Mouse (Mus musculus) ES-E14 (cell line): ENCODE data around the gene Rnasek. TPM values are rescaled to one million over a fixed set of nuclear protein-coding genes. Genes with fewer than 3 reads are reported as not detected.

Source experiments
- DNase-seq: peaks from one replicate; pipeline ENCODE4 v3.0.0-alpha.2; 2013; ENCODE audit warnings: low read depth, low spot score
- H3K27ac ChIP-seq: 2 replicates; pipeline ENCODE4 v1.5.1; 2012; ENCODE audit warnings: low read depth, mild to moderate bottlenecking, low read length, moderate library complexity, mixed read lengths; ENCODE audit not compliant: poor library complexity, insufficient read depth, severe bottlenecking
- H3K36me3 ChIP-seq: 2 replicates; pipeline ENCODE4 v1.6.1; 2012; ENCODE audit warnings: mild to moderate bottlenecking, low read length, moderate library complexity, mixed read lengths; ENCODE audit not compliant: control insufficient read depth, poor library complexity, insufficient read depth, severe bottlenecking
- H3K4me1 ChIP-seq, 2 experiments: fragments of 150-350 bp in 1 of 2; sonication (generic) in 1 of 2; 2 replicates each; pipeline ENCODE4 v1.6.1; 2012; ENCODE audit warnings: low read length in 2 of 2, mild to moderate bottlenecking in 1 of 2, mixed read lengths in 1 of 2; ENCODE audit not compliant: control insufficient read depth in 2 of 2, insufficient read depth in 2 of 2, poor library complexity in 1 of 2
- H3K4me3 ChIP-seq, 2 experiments: fragments of 150-350 bp in 1 of 2; sonication (generic) in 1 of 2; 2 replicates each; pipeline ENCODE4 v1.5.1; 2012; ENCODE audit warnings: low read length in 2 of 2, low read depth in 1 of 2, mild to moderate bottlenecking in 1 of 2, mixed read lengths in 1 of 2; ENCODE audit not compliant: insufficient read depth in 1 of 2, poor library complexity in 1 of 2, severe bottlenecking in 1 of 2
- H3K9ac ChIP-seq: 2 replicates; pipeline ENCODE4 v1.6.1; 2012; ENCODE audit warnings: low read depth, mild to moderate bottlenecking, low read length, mixed read lengths; ENCODE audit not compliant: poor library complexity, insufficient read depth, severe bottlenecking
- H3K9me3 ChIP-seq: fragments of 150-350 bp; sonication (generic); 2 replicates; pipeline ENCODE4 v1.6.1; 2012; ENCODE audit warnings: low read depth, mild to moderate bottlenecking, low read length; ENCODE audit not compliant: control insufficient read depth, insufficient read depth
- CHD2 ChIP-seq: IDR thresholded peaks from 2 replicates; pipeline ENCODE4 v1.6.1; 2014; ENCODE audit warnings: mild to moderate bottlenecking, low read depth, low read length, inconsistent platforms
- HCFC1 ChIP-seq: IDR thresholded peaks from 2 replicates; pipeline ENCODE4 v1.6.1; 2012; ENCODE audit warnings: low read length, inconsistent platforms, borderline replicate concordance; ENCODE audit not compliant: insufficient read depth
- MAFK ChIP-seq: IDR thresholded peaks from 2 replicates; pipeline ENCODE4 v1.6.1; 2014; ENCODE audit warnings: mild to moderate bottlenecking, low read depth, low read length, inconsistent platforms; ENCODE audit not compliant: insufficient read depth
- ZC3H11A ChIP-seq: IDR thresholded peaks from 2 replicates; pipeline ENCODE4 v1.6.1; 2012; ENCODE audit warnings: low read depth, mild to moderate bottlenecking, inconsistent platforms, low read length, borderline replicate concordance
- ZNF384 ChIP-seq: IDR thresholded peaks from 2 replicates; pipeline ENCODE4 v1.6.1; 2012; ENCODE audit warnings: low read depth, low read length, inconsistent platforms
- in situ Hi-C, 2 experiments: fragments of 600-800 bp; cut with MboI; formaldehyde crosslinking; loops; one replicate each; pipeline ENCODE4 v1.15.1; 2025; ENCODE audit warnings: low sequenced_read_pairs in 2 of 2, inconsistent platforms in 1 of 2; ENCODE audit not compliant: unreplicated experiment in 2 of 2
- total RNA-seq: library from RNA; depleted of rRNA; stranded (reverse); fragments of 300-350 nt; gene quantifications from 2 replicates; pipeline ENCODE4 v1.2.3, GENCODE M21; 2012

The Rnasek gene
- total RNA-seq, 1 experiment: 66.0 TPM

DNA sequence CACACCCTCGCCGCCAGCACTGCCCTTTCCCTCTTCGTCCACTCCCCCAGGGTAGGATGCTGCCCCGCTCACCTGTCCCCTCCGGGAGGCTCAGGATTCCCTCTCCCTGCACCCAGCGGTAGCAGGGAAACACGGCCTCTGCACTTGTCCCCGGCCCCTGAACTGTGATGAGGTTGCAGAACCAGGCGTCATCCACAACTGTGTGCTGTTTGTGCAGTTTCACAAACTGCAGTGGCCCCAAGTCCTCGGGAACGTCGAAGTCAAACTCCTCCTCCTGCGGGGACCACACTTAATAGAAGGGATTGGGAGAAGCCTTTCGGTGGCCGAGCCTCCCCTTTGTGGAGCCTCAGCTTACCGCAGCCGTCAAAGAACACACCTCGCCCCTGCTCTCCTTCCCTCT lies 14.7 kb upstream of the Rnasek start:
- H3K9ac ChIP-seq: 0 out of 2 replicates have a peak overlapping the region, but pooled peaks have one; percentile 6
- no peaks in the 10 kb centered on the region for H3K9me3 ChIP-seq
- in situ Hi-C loops: no loop called here
- H3K27ac ChIP-seq: no peak overlapping the region
- no peak for DNase-seq
- TF ChIP-seq CHD2 (no peak), ZNF384 (no peak), MAFK (no peak)
- H3K4me3 ChIP-seq: peak overlapping the region; percentile 52; a peak in 2 of 4 replicates
- peaks cover 2 to 8% of the 10 kb centered on the region in 2 experiments; a peak in 2 of 4 replicates for H3K4me1 ChIP-seq
- no peaks in the 10 kb centered on the region for H3K36me3 ChIP-seq

DNA sequence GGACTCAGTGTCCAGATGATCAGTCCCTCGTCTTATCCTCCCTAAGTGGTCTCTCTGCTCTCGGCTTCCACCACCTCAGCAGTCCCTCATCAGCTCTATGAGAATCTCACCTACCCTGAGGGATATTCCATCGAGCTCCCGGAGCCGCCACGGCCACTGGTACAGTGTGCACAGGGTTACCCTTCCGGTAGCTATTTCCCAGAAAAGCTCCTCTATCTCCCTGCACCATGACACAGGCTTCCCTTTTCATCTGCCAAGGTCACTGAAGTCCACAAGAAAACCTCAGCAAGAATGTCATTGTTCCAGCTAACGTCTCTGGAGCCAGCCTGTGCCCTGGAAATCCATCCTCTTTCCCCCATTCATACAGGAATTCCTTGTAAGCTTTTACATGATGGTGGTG lies 12.2 kb upstream of the Rnasek start:
- DNase-seq: no peak
- no peak overlapping the region for H3K9ac ChIP-seq
- no peak overlapping the region for H3K4me3 ChIP-seq
- H3K36me3 ChIP-seq: no peaks in the 10 kb centered on the region
- no peaks in the 10 kb centered on the region for H3K9me3 ChIP-seq
- TF ChIP-seq HCFC1 (no peak), CHD2 (no peak), MAFK (no peak), ZC3H11A (no peak), ZNF384 (no peak)
- in situ Hi-C loops: no loop called here
- peaks cover 2 to 11% of the 10 kb centered on the region in 2 experiments; a peak in 2 of 4 replicates for H3K4me1 ChIP-seq
- H3K27ac ChIP-seq: no peak overlapping the region

DNA sequence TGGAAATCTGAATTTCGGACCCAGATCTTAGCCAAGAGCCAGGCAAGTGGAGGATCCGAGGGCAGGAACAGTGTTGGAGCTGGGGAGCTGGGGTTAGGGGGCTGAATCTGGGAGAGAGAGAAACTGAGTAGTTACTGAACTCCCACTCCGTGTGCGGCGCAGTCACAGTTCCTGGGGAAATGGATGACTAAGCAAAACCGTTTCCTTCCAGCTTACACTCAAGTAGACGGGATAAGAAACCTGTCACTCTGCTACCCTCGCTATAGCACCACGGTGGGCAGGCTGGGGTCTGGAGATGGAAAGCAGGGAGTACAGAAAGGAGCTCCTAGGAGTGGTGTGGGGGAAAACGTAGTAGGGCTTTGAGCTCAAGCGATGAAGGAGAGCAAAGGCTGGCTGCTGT lies 10.5 kb upstream of the Rnasek start:
- no peak overlapping the region for H3K27ac ChIP-seq
- TF ChIP-seq MAFK: peak; percentile 59
- no peak for TF ChIP-seq ZC3H11A
- in situ Hi-C loops: no loop called here
- H3K9ac ChIP-seq: no peak overlapping the region
- DNase-seq: no peak
- H3K4me1 ChIP-seq: peaks cover 3 to 12% of the 10 kb centered on the region in 2 experiments; a peak in 3 of 4 replicates
- H3K9me3 ChIP-seq: no peaks in the 10 kb centered on the region
- H3K4me3 ChIP-seq: no peak overlapping the region
- H3K36me3 ChIP-seq: no peaks in the 10 kb centered on the region

DNA sequence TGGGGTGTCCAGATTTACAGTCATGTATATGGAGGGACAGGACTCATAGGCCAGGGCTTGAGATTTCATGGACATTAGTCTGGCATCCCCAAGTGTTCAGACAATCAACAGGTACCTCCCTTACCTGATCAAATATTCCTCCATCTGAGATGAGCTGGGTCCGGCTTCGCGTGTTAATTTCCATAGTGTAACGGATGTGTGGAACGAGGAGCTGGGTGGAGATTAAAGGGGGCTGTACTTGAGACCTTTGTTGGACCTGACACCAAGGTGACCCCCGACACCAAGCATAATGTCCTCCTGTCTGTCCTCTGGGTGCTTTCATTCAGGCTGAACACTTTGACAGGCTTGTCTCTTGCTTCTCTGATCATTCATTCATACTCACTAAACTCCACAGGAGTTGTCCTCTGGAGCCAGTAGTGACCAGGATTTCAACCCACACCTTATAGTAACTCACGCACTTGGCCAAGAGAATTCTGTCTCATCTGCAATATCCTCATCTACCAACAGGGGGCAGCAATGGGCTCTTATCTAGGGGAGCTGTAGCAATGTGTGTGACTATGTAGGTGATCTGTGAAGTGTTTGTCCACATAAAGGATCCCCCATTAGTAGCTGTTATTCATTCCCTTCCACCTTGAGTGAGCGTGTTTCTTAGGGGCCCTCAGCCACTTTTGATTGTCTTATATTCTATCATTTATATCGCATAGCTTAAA lies 7.6 kb upstream of the Rnasek start:
- no peak overlapping the region for H3K27ac ChIP-seq
- H3K36me3 ChIP-seq: no peaks in the 10 kb centered on the region
- in situ Hi-C loops: no loop called here
- no peak for TF ChIP-seq ZNF384
- TF ChIP-seq CHD2: no peak
- TF ChIP-seq ZC3H11A: no peak
- TF ChIP-seq HCFC1: no peak
- TF ChIP-seq MAFK: peak; percentile 68; the same call in 1 of the 2 replicates
- no peaks in the 10 kb centered on the region for H3K9me3 ChIP-seq
- peak; percentile 68 for DNase-seq
- peaks cover 1 to 7% of the 10 kb centered on the region in 2 experiments; a peak in 2 of 4 replicates for H3K4me1 ChIP-seq
- H3K9ac ChIP-seq: no peak overlapping the region
- H3K4me3 ChIP-seq: no peak overlapping the region

DNA sequence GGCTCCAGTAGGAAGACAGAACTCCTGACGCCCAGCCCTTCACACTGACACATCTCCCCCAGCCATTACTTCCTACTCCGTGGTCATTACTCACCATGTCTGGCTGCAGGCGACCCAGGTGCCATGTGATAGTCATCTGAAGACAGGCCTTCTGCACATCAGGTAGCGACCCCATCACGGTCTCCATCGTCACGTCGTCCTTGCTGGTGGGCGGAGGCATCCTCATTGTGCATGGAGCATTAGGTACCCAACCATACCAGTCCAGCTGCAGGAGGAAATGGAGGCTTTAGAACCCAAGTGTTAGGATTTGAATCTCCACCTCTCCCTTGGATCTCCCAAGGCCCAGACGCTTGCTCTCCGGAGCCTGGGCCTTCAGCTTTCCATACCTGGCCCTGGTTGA lies 2.9 kb upstream of the Rnasek start:
- TF ChIP-seq ZC3H11A (no peak), ZNF384 (no peak), HCFC1 (no peak), CHD2 (no peak), MAFK (no peak)
- no peak overlapping the region for H3K27ac ChIP-seq
- peaks cover 9 to 10% of the 10 kb centered on the region in 2 experiments; a peak in 3 of 4 replicates for H3K4me1 ChIP-seq
- H3K9ac ChIP-seq: no peak overlapping the region
- DNase-seq: no peak
- in situ Hi-C loops: no loop called here
- H3K9me3 ChIP-seq: no peaks in the 10 kb centered on the region
- peaks cover 3% of the 10 kb centered on the region; the same call in 1 of the 2 replicates for H3K36me3 ChIP-seq
- no peak overlapping the region for H3K4me3 ChIP-seq
